Mouse (Mus musculus): ENCODE measurements around the gene Slc25a39. TPM values are rescaled to one million over a fixed set of nuclear protein-coding genes. Genes with fewer than 3 reads are reported as not detected.

Slc25a39 gene
- total and polyA plus RNA-seq, 2 experiments: 181 to 1,099 TPM

DNA sequence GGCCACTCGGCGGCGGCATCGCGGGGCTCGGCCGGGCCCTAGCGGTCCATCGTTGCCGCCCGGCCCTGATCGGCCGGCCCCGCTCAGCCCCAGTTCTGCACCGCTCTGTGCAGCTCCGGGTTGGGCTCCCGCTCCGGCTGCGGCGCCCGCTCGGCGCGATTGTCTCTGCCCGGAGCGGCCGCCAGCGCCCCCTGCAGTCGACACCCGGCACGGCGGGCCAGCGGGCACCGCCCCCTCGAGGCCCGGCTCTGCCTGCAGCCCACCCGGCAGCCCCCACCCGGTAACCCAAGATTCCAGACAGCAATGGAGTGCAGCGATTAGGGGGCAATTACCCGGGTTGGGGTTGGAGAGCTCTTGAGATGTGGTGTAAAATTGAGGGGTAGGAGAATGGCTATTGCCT lies 39.8 kb upstream of the Slc25a39 start, which contains the start of gene Fam171a2:
TSS of gene Fam171a2 (minus strand) at position 186 of the 400 bp plus-strand sequence.
- H3K4me3 ChIP-seq (ENCODE audit: insufficient read depth, low read depth, low read length): peak within 1 kb of the TSS; percentile 74
- WGBS: 1% methylated on average over 34 of the region's 40 CpGs
- H3K27me3 ChIP-seq (ENCODE audit: control insufficient read depth, insufficient read depth, low read length): peaks cover 19% of the 10 kb centered on the region
- no peaks in the 10 kb centered on the region for H3K79me2 ChIP-seq (ENCODE audit: control insufficient read depth, insufficient read depth, low read length)
- DNase-seq (ENCODE audit: extremely low read depth, low read depth, low spot score): no peak
- H3K27ac ChIP-seq (replicated peaks; ENCODE audit: insufficient read depth, low read depth, low read length): peak within 1 kb of the TSS; percentile 38
- H3K36me3 ChIP-seq (ENCODE audit: control insufficient read depth, insufficient read depth, low read length): no peaks in the 10 kb centered on the region
- H3K9ac ChIP-seq (ENCODE audit: low read depth, low read length): peak within 1 kb of the TSS; percentile 74
- TF ChIP-seq POLR2A (IDR thresholded peaks at IDR 0.05; ENCODE audit: extremely low read depth, insufficient read depth, low read length) (no peak), CTCF (IDR thresholded peaks at IDR 0.05; ENCODE audit: low read depth, low read length) (peak; percentile 73)
- H3K4me1 ChIP-seq (ENCODE audit: control insufficient read depth, insufficient read depth, low read length): no peaks in the 10 kb centered on the region

DNA sequence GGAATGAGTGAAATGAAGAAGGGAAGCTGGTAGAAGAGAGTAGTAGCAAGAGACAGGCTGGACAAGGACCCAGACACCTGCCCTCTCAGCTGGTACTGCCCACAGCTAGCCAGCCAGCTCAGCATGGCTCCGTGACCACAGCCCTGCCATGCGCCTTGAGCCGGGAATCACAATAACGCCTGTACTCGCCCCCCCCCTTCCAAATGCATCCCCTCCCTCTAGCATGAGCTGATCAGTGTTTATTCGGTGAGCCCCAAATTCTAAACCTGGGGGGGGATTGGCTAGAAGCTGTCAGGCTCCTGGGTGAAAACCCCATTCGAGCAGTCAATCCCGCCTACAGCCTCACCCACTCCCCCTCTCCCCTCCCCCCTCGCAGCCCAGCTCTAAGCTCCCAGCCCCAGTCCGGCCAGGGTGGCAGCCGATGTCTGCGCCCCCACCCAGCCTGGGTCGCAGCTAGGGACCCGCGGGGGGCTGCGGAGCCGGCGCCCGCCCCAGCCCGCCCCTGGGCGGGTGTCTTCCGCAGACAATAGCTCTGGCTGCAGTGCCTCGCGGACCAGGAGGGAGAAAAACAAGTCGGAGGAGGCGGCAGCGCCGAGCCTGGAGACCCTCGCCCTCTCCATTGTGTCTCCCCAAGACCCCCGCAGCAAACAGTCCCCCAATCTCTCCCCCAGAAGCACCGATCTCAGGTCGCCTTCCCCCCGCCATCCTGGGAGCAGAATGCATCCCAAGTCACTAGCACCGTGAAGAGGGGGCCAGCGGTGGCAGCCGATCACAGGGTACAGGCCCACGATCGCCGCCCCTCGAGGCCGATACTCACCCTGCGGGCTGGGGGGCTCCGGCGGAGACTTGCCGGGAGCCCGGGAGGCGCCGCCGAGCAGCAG lies 39.1 kb upstream of the Slc25a39 start:
- Histone ChIP-seq H3K36me3 (ENCODE audit: control insufficient read depth, insufficient read depth, low read length) (no peaks in the 10 kb centered on the region), H3K4me1 (ENCODE audit: control insufficient read depth, insufficient read depth, low read length) (no peaks in the 10 kb centered on the region), H3K27ac (replicated peaks; ENCODE audit: insufficient read depth, low read depth, low read length) (peak overlapping the region; percentile 38), H3K4me3 (ENCODE audit: insufficient read depth, low read depth, low read length) (peak overlapping the region; percentile 74), H3K79me2 (ENCODE audit: control insufficient read depth, insufficient read depth, low read length) (no peaks in the 10 kb centered on the region), H3K27me3 (ENCODE audit: control insufficient read depth, insufficient read depth, low read length) (peaks cover 19% of the 10 kb centered on the region), H3K9ac (ENCODE audit: low read depth, low read length) (peak overlapping the region; percentile 74)
- DNase-seq (ENCODE audit: extremely low read depth, low read depth, low spot score): no peak
- WGBS: 3% methylated on average over 48 of the region's 49 CpGs
- no peak for TF ChIP-seq CTCF (IDR thresholded peaks at IDR 0.05; ENCODE audit: low read depth, low read length)
- TF ChIP-seq POLR2A (IDR thresholded peaks at IDR 0.05; ENCODE audit: extremely low read depth, insufficient read depth, low read length): no peak

DNA sequence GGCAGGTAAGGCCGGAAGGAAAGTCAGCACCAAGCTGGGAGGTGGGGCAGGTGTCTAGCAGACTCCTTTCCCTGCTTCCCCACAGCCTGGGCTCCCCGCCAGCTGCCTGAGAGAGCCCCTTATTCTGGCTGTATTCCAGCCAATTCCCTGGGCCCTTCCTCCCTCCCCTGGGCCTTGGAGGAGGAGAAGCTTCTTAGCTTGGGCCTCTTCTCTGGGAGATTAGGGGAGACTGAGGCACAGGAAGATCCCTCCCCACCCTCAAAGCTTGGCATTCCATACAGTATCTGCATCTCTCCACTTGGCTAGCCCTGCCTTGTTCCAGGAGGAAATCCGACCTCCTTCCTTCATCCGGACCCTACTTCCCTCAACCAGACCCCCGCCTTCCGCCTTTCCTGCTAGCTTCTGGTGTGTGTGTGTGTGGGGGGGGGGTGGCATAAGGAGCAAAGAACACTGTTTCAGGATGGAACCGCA lies 38.2 kb upstream of the Slc25a39 start:
- no peaks in the 10 kb centered on the region for H3K79me2 ChIP-seq (ENCODE audit: control insufficient read depth, insufficient read depth, low read length)
- TF ChIP-seq POLR2A (IDR thresholded peaks at IDR 0.05; ENCODE audit: extremely low read depth, insufficient read depth, low read length) (no peak), CTCF (IDR thresholded peaks at IDR 0.05; ENCODE audit: low read depth, low read length) (no peak)
- no peak overlapping the region for H3K9ac ChIP-seq (ENCODE audit: low read depth, low read length)
- DNase-seq (ENCODE audit: extremely low read depth, low read depth, low spot score): no peak
- H3K4me3 ChIP-seq (ENCODE audit: insufficient read depth, low read depth, low read length): no peak overlapping the region
- H3K27me3 ChIP-seq (ENCODE audit: control insufficient read depth, insufficient read depth, low read length): peaks cover 19% of the 10 kb centered on the region
- H3K27ac ChIP-seq (replicated peaks; ENCODE audit: insufficient read depth, low read depth, low read length): no peak overlapping the region
- no peaks in the 10 kb centered on the region for H3K4me1 ChIP-seq (ENCODE audit: control insufficient read depth, insufficient read depth, low read length)
- no peaks in the 10 kb centered on the region for H3K36me3 ChIP-seq (ENCODE audit: control insufficient read depth, insufficient read depth, low read length)
- WGBS: 46% methylated on average over 7 of the region's 7 CpGs

DNA sequence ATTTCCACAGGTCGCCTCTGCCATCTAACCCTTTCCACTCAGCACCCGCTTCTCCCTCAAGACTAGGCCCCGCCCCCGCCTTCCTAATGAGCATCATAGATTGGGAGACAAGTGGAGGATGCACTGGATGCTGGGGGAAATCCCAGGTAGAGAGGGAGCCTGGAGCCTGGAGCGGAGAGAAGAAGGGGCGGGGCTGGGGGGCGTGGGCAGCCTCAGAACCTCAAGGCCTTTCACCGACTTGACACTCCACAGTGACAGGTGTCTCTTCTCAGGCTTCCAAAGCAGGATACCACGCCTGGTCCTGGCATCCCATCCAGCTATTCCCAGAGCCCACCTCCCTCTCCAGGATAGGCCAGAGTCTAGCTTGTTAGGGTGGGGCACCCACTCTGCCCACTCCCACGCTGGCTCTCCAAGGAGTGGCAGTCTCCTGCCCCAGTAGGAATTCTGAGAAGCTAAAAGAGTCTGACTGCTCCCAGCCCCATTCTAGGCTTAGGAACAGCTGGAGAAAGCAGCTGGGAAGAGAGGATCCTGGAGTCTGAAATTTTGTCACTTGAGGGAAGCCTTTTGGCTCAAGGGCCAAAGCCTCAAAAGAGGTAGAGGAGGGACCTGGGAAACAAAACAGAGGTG lies 37.6 kb upstream of the Slc25a39 start:
- no peak for TF ChIP-seq CTCF (IDR thresholded peaks at IDR 0.05; ENCODE audit: low read depth, low read length)
- TF ChIP-seq POLR2A (IDR thresholded peaks at IDR 0.05; ENCODE audit: extremely low read depth, insufficient read depth, low read length): no peak
- H3K27ac ChIP-seq (replicated peaks; ENCODE audit: insufficient read depth, low read depth, low read length): no peak overlapping the region
- H3K27me3 ChIP-seq (ENCODE audit: control insufficient read depth, insufficient read depth, low read length): peaks cover 19% of the 10 kb centered on the region
- H3K4me3 ChIP-seq (ENCODE audit: insufficient read depth, low read depth, low read length): no peak overlapping the region
- no peaks in the 10 kb centered on the region for H3K79me2 ChIP-seq (ENCODE audit: control insufficient read depth, insufficient read depth, low read length)
- no peak overlapping the region for H3K9ac ChIP-seq (ENCODE audit: low read depth, low read length)
- no peak for DNase-seq (ENCODE audit: extremely low read depth, low read depth, low spot score)
- 31% methylated on average over 10 of the region's 10 CpGs for WGBS
- H3K36me3 ChIP-seq (ENCODE audit: control insufficient read depth, insufficient read depth, low read length): no peaks in the 10 kb centered on the region
- H3K4me1 ChIP-seq (ENCODE audit: control insufficient read depth, insufficient read depth, low read length): no peaks in the 10 kb centered on the region

DNA sequence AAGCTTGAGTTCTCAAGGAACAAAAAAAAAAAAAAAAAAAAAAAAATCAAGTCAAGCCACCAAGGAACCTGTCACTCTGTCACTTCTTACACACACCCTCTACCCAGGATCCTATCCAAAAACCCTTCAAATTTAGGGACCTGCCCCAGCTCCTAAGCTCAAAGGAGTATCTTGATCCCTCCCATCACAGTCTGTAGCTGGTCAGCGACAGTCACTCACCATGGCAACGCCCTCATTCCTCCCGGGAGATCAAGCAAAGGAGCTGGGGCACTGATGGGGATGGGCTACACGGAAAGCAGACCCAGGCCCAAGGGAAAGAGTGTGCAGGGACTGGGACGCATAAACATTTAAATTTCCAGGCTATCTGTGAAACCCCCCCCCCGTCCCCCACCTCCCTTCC lies 37.0 kb upstream of the Slc25a39 start:
- no peaks in the 10 kb centered on the region for H3K36me3 ChIP-seq (ENCODE audit: control insufficient read depth, insufficient read depth, low read length)
- no peaks in the 10 kb centered on the region for H3K79me2 ChIP-seq (ENCODE audit: control insufficient read depth, insufficient read depth, low read length)
- peaks cover 19% of the 10 kb centered on the region for H3K27me3 ChIP-seq (ENCODE audit: control insufficient read depth, insufficient read depth, low read length)
- DNase-seq (ENCODE audit: extremely low read depth, low read depth, low spot score): no peak
- no peaks in the 10 kb centered on the region for H3K4me1 ChIP-seq (ENCODE audit: control insufficient read depth, insufficient read depth, low read length)
- H3K4me3 ChIP-seq (ENCODE audit: insufficient read depth, low read depth, low read length): no peak overlapping the region
- TF ChIP-seq POLR2A (IDR thresholded peaks at IDR 0.05; ENCODE audit: extremely low read depth, insufficient read depth, low read length) (no peak), CTCF (IDR thresholded peaks at IDR 0.05; ENCODE audit: low read depth, low read length) (no peak)
- no peak overlapping the region for H3K9ac ChIP-seq (ENCODE audit: low read depth, low read length)
- WGBS: 35% methylated on average over 6 of the region's 6 CpGs
- no peak overlapping the region for H3K27ac ChIP-seq (replicated peaks; ENCODE audit: insufficient read depth, low read depth, low read length)
